Mouse (Mus musculus) ES-Bruce4 (cell line): ENCODE measurements around the gene Dpagt1.

Experiments used
- EP300 ChIP-seq: IDR thresholded peaks from 2 replicates; pipeline ENCODE4 v1.6.1; 2011; ENCODE audit warnings: low read depth, low read length; ENCODE audit not compliant: insufficient read depth
- POLR2A ChIP-seq: IDR thresholded peaks from one replicate; pipeline ENCODE4 v1.8.1; 2011; ENCODE audit warnings: low read length; ENCODE audit not compliant: insufficient read depth

DNA sequence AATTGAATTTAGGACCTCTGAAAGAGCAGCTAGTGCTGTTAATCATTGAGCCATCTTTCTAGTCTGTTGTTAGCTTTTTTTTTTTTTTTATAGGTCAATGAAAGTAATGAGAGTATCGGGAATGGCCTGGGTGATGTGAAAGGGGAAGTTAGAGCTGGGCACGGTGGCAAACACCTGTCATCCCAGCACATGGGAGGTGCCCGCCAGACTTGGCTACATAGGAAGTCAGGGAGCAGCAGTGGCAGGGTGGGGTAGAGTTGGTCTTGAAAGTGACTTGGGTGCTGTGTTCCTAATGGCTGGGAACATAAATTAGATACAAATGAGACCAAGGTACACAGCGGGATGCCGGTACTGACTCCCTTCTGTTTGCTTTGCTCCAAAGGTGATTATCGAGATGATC, 4.9 kb downstream of the Dpagt1 start:
- TF ChIP-seq POLR2A (no peak), EP300 (no peak)
